Mouse (Mus musculus) liver, embryonic 14.5 days (tissue): Measurements from ENCODE around the gene Fam172a. TPM values are rescaled to one million over a fixed set of nuclear protein-coding genes. Genes with fewer than 3 reads are reported as not detected.
"Not testable (repeated sequence)": the region's sequence is repeated elsewhere in the genome, so short reads cannot be mapped to it uniquely, and the experiment has no call there.

Source experiments
- ATAC-seq: fragments of 200-750 bp; cut with Nextera tagmentation; 2 replicates; pipeline ENCODE4 v1.8.0; 2017; ENCODE audit warnings: moderate number of reproducible peaks, mild to moderate bottlenecking, moderate library complexity; ENCODE audit not compliant: insufficient read depth
- DNase-seq, 3 experiments: peaks; one replicate each; pipeline ENCODE4 v3.0.0-alpha.2; 2012 to 2013; ENCODE audit warnings: low read depth in 3 of 3, low spot score in 3 of 3
- H3K27ac ChIP-seq: fragments of 300-500 bp; sonication (generic); 2 replicates; pipeline ENCODE4 v1.5.1; 2014; ENCODE audit warnings: moderate library complexity, mild to moderate bottlenecking, control low read depth, inconsistent platforms
- H3K27me3 ChIP-seq: fragments of 300-500 bp; sonication (generic); 2 replicates; pipeline ENCODE4 v1.6.1; 2014; ENCODE audit warnings: mild to moderate bottlenecking, low read length, moderate library complexity; ENCODE audit not compliant: control insufficient read depth, insufficient read depth
- H3K36me3 ChIP-seq: fragments of 300-500 bp; sonication (generic); replicated peaks from 2 replicates; pipeline ENCODE4 v1.6.1; 2014; ENCODE audit warnings: low read depth; ENCODE audit not compliant: control insufficient read depth, insufficient read depth
- H3K4me1 ChIP-seq, 2 experiments: fragments of 200-500 bp in 1 of 2; fragments of 300-500 bp in 1 of 2; sonication (generic) in 1 of 2; replicated peaks; 2 replicates each; pipeline ENCODE4 v1.6.1; 2012 to 2014; ENCODE audit warnings: antibody characterized with exemption in 1 of 2, inconsistent platforms in 1 of 2, low read length in 1 of 2; ENCODE audit not compliant: control insufficient read depth in 2 of 2, insufficient read depth in 2 of 2
- H3K4me2 ChIP-seq: fragments of 300-500 bp; sonication (generic); 2 replicates; pipeline ENCODE4 v1.6.1; 2014; ENCODE audit warnings: low read depth, mild to moderate bottlenecking, control low read depth, moderate library complexity
- H3K4me3 ChIP-seq, 2 experiments: fragments of 200-500 bp in 1 of 2; fragments of 300-500 bp in 1 of 2; sonication (generic) in 1 of 2; 2 replicates each; pipeline ENCODE4 v1.5.1; 2012 to 2014; ENCODE audit warnings: low read depth in 2 of 2, low read length in 2 of 2, mild to moderate bottlenecking in 2 of 2, control low read depth in 1 of 2, inconsistent platforms in 1 of 2, moderate library complexity in 1 of 2; ENCODE audit not compliant: insufficient read depth in 1 of 2
- H3K9ac ChIP-seq: fragments of 300-500 bp; sonication (generic); replicated peaks from 2 replicates; pipeline ENCODE4 v1.6.1; 2014; ENCODE audit warnings: mild to moderate bottlenecking, control low read depth, moderate library complexity
- H3K9me3 ChIP-seq: fragments of 300-500 bp; sonication (generic); 2 replicates; pipeline ENCODE4 v1.6.1; 2016; ENCODE audit warnings: low read length, mixed read lengths; ENCODE audit not compliant: control insufficient read depth
- CTCF ChIP-seq: IDR thresholded peaks from 2 replicates; pipeline ENCODE4 v1.5.1; 2016; ENCODE audit warnings: antibody characterized with exemption, low read depth, control low read depth
- EP300 ChIP-seq: IDR thresholded peaks from 2 replicates; pipeline ENCODE4 v1.6.1; 2016; ENCODE audit warnings: antibody characterized with exemption, low read depth
- WGBS: fragments of 180-500 bp; shearing (Covaris S2); extraction: QIAGEN DNeasy Blood & Tissue Kit; methylation state at CpG from one replicate; pipeline ENCODE4 v1.1.7; 2014; ENCODE audit not compliant: insufficient replicate concordance; 5-methylcytosine and 5-hydroxymethylcytosine counted together
- polyA plus RNA-seq, 2 experiments: library from polyadenylated mRNA; depleted of rRNA in 1 of 2; stranded (reverse) in 1 of 2; unstranded in 1 of 2; fragments of >200 nt; fragmentation: Nextera tagmentation in 1 of 2; extraction: Ambion mirVana in 1 of 2; gene quantifications; 2 replicates each; pipeline versions ENCODE4 v1.2.1 to v1.2.3; 2012 to 2014

The Fam172a gene
- polyA plus RNA-seq (2012; rRNA removed) (2.2 and 2.8 TPM in 2 replicates), polyA plus RNA-seq (2014; fragmentation: Nextera tagmentation; extraction: Ambion mirVana) (8.0 and 9.9 TPM in 2 replicates)

- no CpG with 5 or more reads among the region's 6 CpGs for WGBS
- ATAC-seq, H3K27ac ChIP-seq, H3K36me3 ChIP-seq, H3K9ac ChIP-seq, H3K4me3 ChIP-seq, H3K27me3 ChIP-seq, H3K4me2 ChIP-seq, H3K4me1 ChIP-seq, H3K9me3 ChIP-seq, DNase-seq: not testable (repeated sequence)
Measured at GRCm38 (mm10) chr13:77701733-77702132, at the start of gene Fam172a. Fam172a (plus strand) TSS chr13:77702033.

- Histone ChIP-seq H3K4me3 (no peak overlapping the region), H3K27me3 (no peaks in the 10 kb centered on the region), H3K4me2 (no peak overlapping the region), H3K9me3 (no peaks in the 10 kb centered on the region), H3K4me1 (no peaks in the 10 kb centered on the region), H3K36me3 (no peaks in the 10 kb centered on the region), H3K9ac (no peak overlapping the region), H3K27ac (no peak overlapping the region)
- no peak for DNase-seq
- TF ChIP-seq CTCF (no peak), EP300 (no peak)
- ATAC-seq = no peak
- 13% methylated on average over 2 of the region's 2 CpGs for WGBS
Measured at GRCm38 (mm10) chr13:77688651-77689050, 13.2 kb upstream of the Fam172a start.

GRCm38 (mm10) chr13:77708514-77709013 is 6.7 kb downstream of the Fam172a start:
- ATAC-seq (peak; percentile 97), DNase-seq (peak; percentile 79 to 83 (median 82))
- H3K9ac ChIP-seq = peak overlapping the region; percentile 77
- no peaks in the 10 kb centered on the region for H3K27me3 ChIP-seq
- H3K36me3 ChIP-seq = no peaks in the 10 kb centered on the region
- H3K27ac ChIP-seq = no peak overlapping the region
- WGBS = under 1% methylated on average over 35 of the region's 35 CpGs
- H3K9me3 ChIP-seq = no peaks in the 10 kb centered on the region
- H3K4me3 ChIP-seq = peak overlapping the region; percentile 74 to 91
- TF ChIP-seq EP300 (no peak), CTCF (no peak)
- H3K4me2 ChIP-seq = peak overlapping the region; percentile 80
- H3K4me1 ChIP-seq = peaks cover 3 to 7% of the 10 kb centered on the region in 2 experiments; a peak in 3 of 4 replicates

- Histone ChIP-seq H3K27me3 (no peaks in the 10 kb centered on the region), H3K4me2 (no peak overlapping the region), H3K4me3 (no peak overlapping the region), H3K27ac (no peak overlapping the region), H3K4me1 (no peaks in the 10 kb centered on the region), H3K9me3 (no peaks in the 10 kb centered on the region), H3K9ac (no peak overlapping the region), H3K36me3 (no peaks in the 10 kb centered on the region)
- no peak for TF ChIP-seq EP300
- WGBS = 75% methylated on average over 2 of the region's 2 CpGs
- ATAC-seq (no peak), DNase-seq (no peak)
Measured at GRCm38 (mm10) chr13:77717499-77717898, 15.7 kb downstream of the Fam172a start.

GRCm38 (mm10) chr13:77742822-77743221 is 41.0 kb downstream of the Fam172a start:
- H3K9me3 ChIP-seq = no peaks in the 10 kb centered on the region
- H3K4me1 ChIP-seq = no peaks in the 10 kb centered on the region
- no peak overlapping the region for H3K9ac ChIP-seq
- no peak overlapping the region for H3K4me2 ChIP-seq
- no peaks in the 10 kb centered on the region for H3K27me3 ChIP-seq
- H3K4me3 ChIP-seq = no peak overlapping the region
- no peak overlapping the region for H3K27ac ChIP-seq
- DNase-seq = no peak
- TF ChIP-seq CTCF (no peak), EP300 (no peak)
- H3K36me3 ChIP-seq = no peaks in the 10 kb centered on the region
- no peak for ATAC-seq
